Mouse (Mus musculus) bone marrow, adult 2 months (tissue): ENCODE data around the gene Slc2a4. TPM values are rescaled to one million over a fixed set of nuclear protein-coding genes. Genes with fewer than 3 reads are reported as not detected.

Experiments
- H3K27ac ChIP-seq: fragments of 200-500 bp; 2 replicates; pipeline ENCODE4 v1.5.1; 2012; ENCODE audit warnings: low read depth, mild to moderate bottlenecking, control low read depth, inconsistent platforms, low read length; ENCODE audit not compliant: control insufficient read depth, poor library complexity, insufficient read depth
- H3K4me1 ChIP-seq: fragments of 200-500 bp; 2 replicates; pipeline ENCODE4 v1.6.1; 2011; ENCODE audit warnings: low read length; ENCODE audit not compliant: control insufficient read depth, insufficient read depth
- H3K4me3 ChIP-seq: fragments of 200-500 bp; replicated peaks from 2 replicates; pipeline ENCODE3; 2011; ENCODE audit warnings: mild to moderate bottlenecking, low read depth, low read length, control low read depth; ENCODE audit not compliant: control insufficient read depth
- CTCF ChIP-seq: fragments of 200-500 bp; IDR thresholded peaks from 2 replicates; pipeline ENCODE4 v1.5.1; 2011; ENCODE audit warnings: low read length, control low read depth; ENCODE audit not compliant: control insufficient read depth, insufficient read depth
- POLR2A ChIP-seq: fragments of 200-500 bp; IDR thresholded peaks from 2 replicates; pipeline ENCODE4 v1.6.1; 2011; ENCODE audit warnings: low read depth, mild to moderate bottlenecking, control low read depth, low read length, borderline replicate concordance; ENCODE audit not compliant: control insufficient read depth
- WGBS: fragments of 180-500 bp; shearing (Covaris S2); methylation state at CpG from one replicate; pipeline ENCODE4 v1.1.7; 2018; 5-methylcytosine and 5-hydroxymethylcytosine counted together
- polyA plus RNA-seq: library from polyadenylated mRNA; stranded (reverse); fragments of >200 nt; gene quantifications from 2 replicates; pipeline ENCODE4 v1.2.4, GENCODE M21; 2011; ENCODE audit warnings: low replicate concordance; ENCODE audit not compliant: missing spikeins, insufficient read depth, insufficient read length

Gene Slc2a4
- polyA plus RNA-seq, 1 experiment, result 32.2 TPM

- Histone ChIP-seq H3K4me1 (no peaks in the 10 kb centered on the region; the same call in 1 of the 2 replicates), H3K27ac (peak overlapping the region; percentile 93), H3K4me3 (peak overlapping the region; percentile 72)
- WGBS, result under 1% methylated on average over 58 of the region's 60 CpGs
- TF ChIP-seq POLR2A, result peak; percentile 96
- no peak for TF ChIP-seq CTCF
These were observed 32.5 kb upstream of the Slc2a4 start for GRCm38 (mm10) chr11:69980196-69981140.

GRCm38 (mm10) chr11:69979827-69980195 is 31.8 kb upstream of the Slc2a4 start:
- Histone ChIP-seq H3K4me1 (no peaks in the 10 kb centered on the region; the same call in 1 of the 2 replicates), H3K27ac (peak overlapping the region; percentile 93), H3K4me3 (peak overlapping the region; percentile 72)
- 3% methylated on average over 16 of the region's 16 CpGs for WGBS
- TF ChIP-seq CTCF (peak; percentile 22; the same call in 1 of the 2 replicates), POLR2A (peak; percentile 44; the same call in 1 of the 2 replicates)

GRCm38 (mm10) chr11:69976271-69976670 is 28.3 kb upstream of the Slc2a4 start:
- TF ChIP-seq POLR2A, result no peak
- no peak for TF ChIP-seq CTCF
- H3K4me1 ChIP-seq, result no peaks in the 10 kb centered on the region
- no peak overlapping the region for H3K4me3 ChIP-seq
- WGBS, result 79% methylated on average over 4 of the region's 4 CpGs
- no peak overlapping the region for H3K27ac ChIP-seq

- Histone ChIP-seq H3K27ac (no peak overlapping the region), H3K4me1 (no peaks in the 10 kb centered on the region), H3K4me3 (no peak overlapping the region)
- WGBS, result 87% methylated on average over 2 of the region's 2 CpGs
- TF ChIP-seq CTCF (no peak), POLR2A (no peak)
These were observed 26.9 kb upstream of the Slc2a4 start for GRCm38 (mm10) chr11:69974907-69975306.

GRCm38 (mm10) chr11:69970775-69971174 is 22.8 kb upstream of the Slc2a4 start:
- no peak overlapping the region for H3K27ac ChIP-seq
- no peak for TF ChIP-seq CTCF
- no peak for TF ChIP-seq POLR2A
- WGBS, result 69% methylated on average over 3 of the region's 3 CpGs
- H3K4me1 ChIP-seq, result peaks cover 1% of the 10 kb centered on the region; the same call in 1 of the 2 replicates
- H3K4me3 ChIP-seq, result no peak overlapping the region

- H3K4me1 ChIP-seq, result peaks cover 1% of the 10 kb centered on the region; the same call in 1 of the 2 replicates
- no peak overlapping the region for H3K4me3 ChIP-seq
- no peak overlapping the region for H3K27ac ChIP-seq
- TF ChIP-seq POLR2A (no peak), CTCF (no peak)
- WGBS, result 77% methylated on average over 6 of the region's 6 CpGs
These were observed 22.2 kb upstream of the Slc2a4 start for GRCm38 (mm10) chr11:69970222-69970621.

- peaks cover 1% of the 10 kb centered on the region; the same call in 1 of the 2 replicates for H3K4me1 ChIP-seq
- no peak overlapping the region for H3K27ac ChIP-seq
- TF ChIP-seq POLR2A, result no peak
- no peak for TF ChIP-seq CTCF
- no peak overlapping the region for H3K4me3 ChIP-seq
- WGBS, result 79% methylated on average over 4 of the region's 4 CpGs
These were observed 20.8 kb upstream of the Slc2a4 start for GRCm38 (mm10) chr11:69968793-69969192.

GRCm38 (mm10) chr11:69966860-69967517 is 19.0 kb upstream of the Slc2a4 start:
- 37% methylated on average over 17 of the region's 17 CpGs for WGBS
- peaks cover 3% of the 10 kb centered on the region; the same call in 1 of the 2 replicates for H3K4me1 ChIP-seq
- no peak overlapping the region for H3K4me3 ChIP-seq
- no peak overlapping the region for H3K27ac ChIP-seq
- TF ChIP-seq CTCF (no peak), POLR2A (no peak)
